Mouse (Mus musculus) stomach, embryonic 16.5 days (tissue): Measurements from ENCODE around the gene Fnip2. TPM values are rescaled to one million over a fixed set of nuclear protein-coding genes. Genes with fewer than 3 reads are reported as not detected.

Experiments
- ATAC-seq: fragments of 200-750 bp; cut with Nextera tagmentation; 2 replicates; pipeline ENCODE4 v1.8.0; 2017; ENCODE audit warnings: moderate number of reproducible peaks, moderate TSS enrichment; ENCODE audit not compliant: insufficient read depth, low FRiP score
- H3K27ac ChIP-seq: fragments of 300-500 bp; sonication (generic); 2 replicates; pipeline ENCODE4 v1.5.1; 2014; ENCODE audit warnings: low read length
- H3K27me3 ChIP-seq: fragments of 300-500 bp; sonication (generic); 2 replicates; pipeline ENCODE4 v1.6.1; 2014; ENCODE audit warnings: low read length, control low read depth, mixed read lengths; ENCODE audit not compliant: control insufficient read depth, insufficient read depth
- H3K36me3 ChIP-seq: fragments of 300-500 bp; sonication (generic); 2 replicates; pipeline ENCODE4 v1.6.1; 2014; ENCODE audit warnings: low read length; ENCODE audit not compliant: control insufficient read depth, insufficient read depth
- H3K4me1 ChIP-seq: fragments of 300-500 bp; sonication (generic); 2 replicates; pipeline ENCODE4 v1.6.1; 2014; ENCODE audit warnings: low read length, control low read depth, mixed read lengths; ENCODE audit not compliant: control insufficient read depth, insufficient read depth
- H3K4me2 ChIP-seq: fragments of 300-500 bp; sonication (generic); 2 replicates; pipeline ENCODE4 v1.6.1; 2014; ENCODE audit warnings: low read depth, low read length, mixed read lengths
- H3K4me3 ChIP-seq: fragments of 300-500 bp; sonication (generic); replicated peaks from 2 replicates; pipeline ENCODE4 v1.5.1; 2014; ENCODE audit warnings: mild to moderate bottlenecking, low read length
- H3K9ac ChIP-seq: fragments of 300-500 bp; sonication (generic); 2 replicates; pipeline ENCODE4 v1.6.1; 2014; ENCODE audit warnings: low read length
- H3K9me3 ChIP-seq: fragments of 300-500 bp; sonication (generic); replicated peaks from 2 replicates; pipeline ENCODE4 v1.6.1; 2016; ENCODE audit warnings: low read length, control low read depth; ENCODE audit not compliant: control insufficient read depth
- WGBS: fragments of 180-500 bp; shearing (Covaris S2); extraction: QIAGEN DNeasy Blood & Tissue Kit; methylation state at CpG from one replicate; pipeline ENCODE4 v1.1.7; 2014; 5-methylcytosine and 5-hydroxymethylcytosine counted together
- polyA plus RNA-seq: library from polyadenylated mRNA; unstranded; fragments of >200 nt; fragmentation: Nextera tagmentation; extraction: Ambion mirVana; gene quantifications from 2 replicates; pipeline ENCODE4 v1.2.1, GENCODE M21; 2015

The Fnip2 gene
- polyA plus RNA-seq, 1 experiment from 2014 or later, result 3.8 TPM

DNA sequence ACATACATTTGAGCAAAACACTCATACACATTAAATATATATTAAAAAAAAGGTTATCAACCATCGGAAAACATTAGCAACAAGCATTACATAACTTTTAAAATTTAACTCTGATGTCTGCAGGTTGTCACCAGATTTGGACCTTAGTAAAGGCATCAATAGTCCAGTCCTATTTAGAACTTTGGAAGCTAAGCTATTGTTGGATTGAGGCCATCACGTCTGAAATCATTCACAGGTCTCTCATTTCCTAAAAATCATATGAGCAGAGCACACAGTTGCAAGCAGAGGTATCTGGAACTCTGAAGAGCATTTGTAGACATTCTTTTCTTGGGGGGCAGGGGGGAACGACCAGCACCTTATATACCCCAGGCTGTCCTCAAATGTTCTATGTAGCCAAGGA, 28.5 kb downstream of the Fnip2 start:
- no peak for ATAC-seq
- H3K9me3 ChIP-seq, result no peaks in the 10 kb centered on the region
- no peaks in the 10 kb centered on the region for H3K27me3 ChIP-seq
- no peak overlapping the region for H3K27ac ChIP-seq
- H3K4me1 ChIP-seq, result peaks cover 4% of the 10 kb centered on the region; the same call in 1 of the 2 replicates
- no peaks in the 10 kb centered on the region for H3K36me3 ChIP-seq
- WGBS, result 85% methylated on average over 3 of the region's 3 CpGs
- H3K9ac ChIP-seq, result no peak overlapping the region
- H3K4me2 ChIP-seq, result no peak overlapping the region
- no peak overlapping the region for H3K4me3 ChIP-seq

DNA sequence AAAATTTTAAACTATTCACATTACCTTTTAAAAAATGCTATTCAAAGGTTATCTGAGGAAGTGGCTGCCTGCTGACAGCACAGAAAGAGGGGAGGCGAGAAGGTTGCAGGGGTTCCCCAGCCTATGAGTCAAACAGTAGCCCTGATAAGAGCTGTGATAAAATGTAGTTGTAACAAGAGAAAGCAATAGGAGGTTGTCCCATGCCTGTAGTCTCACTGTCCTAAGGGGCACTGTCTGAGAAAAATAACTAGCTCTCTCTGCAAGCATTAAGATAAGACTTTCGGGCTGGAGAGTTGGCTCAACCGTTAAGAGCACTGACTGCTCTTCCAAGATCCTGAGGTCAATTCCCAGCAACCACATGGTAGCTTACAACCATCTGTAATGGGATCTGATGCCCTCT, 29.3 kb downstream of the Fnip2 start:
- Histone ChIP-seq H3K4me1 (peaks cover 4% of the 10 kb centered on the region; the same call in 1 of the 2 replicates), H3K4me2 (no peak overlapping the region), H3K27ac (no peak overlapping the region), H3K9ac (no peak overlapping the region), H3K4me3 (no peak overlapping the region), H3K9me3 (no peaks in the 10 kb centered on the region), H3K27me3 (no peaks in the 10 kb centered on the region), H3K36me3 (no peaks in the 10 kb centered on the region)
- 58% methylated on average over 3 of the region's 3 CpGs for WGBS
- 0 out of 2 replicates have a peak, but pooled peaks have one; percentile 33 for ATAC-seq

GRCm38 (mm10) chr3:79537626-79538203, 29.9 kb downstream of the Fnip2 start:
- H3K9me3 ChIP-seq, result no peaks in the 10 kb centered on the region
- ATAC-seq, result peak; percentile 37; the same call in 1 of the 2 replicates
- H3K9ac ChIP-seq, result no peak overlapping the region
- no peak overlapping the region for H3K27ac ChIP-seq
- 73% methylated on average over 3 of the region's 3 CpGs for WGBS
- no peak overlapping the region for H3K4me3 ChIP-seq
- H3K4me2 ChIP-seq, result no peak overlapping the region
- H3K4me1 ChIP-seq, result peaks cover 2% of the 10 kb centered on the region; the same call in 1 of the 2 replicates
- H3K27me3 ChIP-seq, result no peaks in the 10 kb centered on the region
- no peaks in the 10 kb centered on the region for H3K36me3 ChIP-seq

DNA sequence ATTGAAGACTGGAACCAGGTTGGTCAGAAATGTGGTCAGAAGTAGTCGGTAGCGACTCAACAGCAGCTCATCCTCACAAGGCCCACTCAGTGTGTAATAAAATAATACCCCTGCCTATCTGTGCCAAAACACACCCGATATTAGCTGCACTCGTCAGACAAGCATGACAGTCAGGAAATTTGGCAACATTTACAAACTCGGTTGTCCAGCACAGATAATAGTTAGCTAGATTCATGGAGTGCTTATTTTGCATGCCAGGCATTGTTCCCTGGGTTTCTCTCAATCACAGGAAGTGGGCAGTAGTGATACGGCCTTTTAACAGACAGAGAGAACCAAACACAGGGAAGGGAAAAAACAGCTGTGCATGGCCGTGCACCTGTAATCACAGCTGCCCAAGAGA, 30.6 kb downstream of the Fnip2 start:
- 73% methylated on average over 7 of the region's 7 CpGs for WGBS
- Histone ChIP-seq H3K27ac (no peak overlapping the region), H3K4me3 (no peak overlapping the region), H3K9me3 (no peaks in the 10 kb centered on the region), H3K36me3 (no peaks in the 10 kb centered on the region), H3K4me1 (peaks cover 3% of the 10 kb centered on the region; the same call in 1 of the 2 replicates), H3K4me2 (no peak overlapping the region), H3K27me3 (no peaks in the 10 kb centered on the region), H3K9ac (no peak overlapping the region)
- ATAC-seq, result no peak

- H3K9me3 ChIP-seq, result no peaks in the 10 kb centered on the region
- no peaks in the 10 kb centered on the region for H3K36me3 ChIP-seq
- H3K4me2 ChIP-seq, result no peak overlapping the region
- no peaks in the 10 kb centered on the region for H3K27me3 ChIP-seq
- peak; percentile 80 for ATAC-seq
- H3K4me1 ChIP-seq, result peaks cover 23% of the 10 kb centered on the region
- H3K4me3 ChIP-seq, result no peak overlapping the region
- 32% methylated on average over 9 of the region's 9 CpGs for WGBS
- peak overlapping the region; percentile 59 for H3K27ac ChIP-seq
- no peak overlapping the region for H3K9ac ChIP-seq
Observed at GRCm38 (mm10) chr3:79531581-79532271, 35.9 kb downstream of the Fnip2 start.

GRCm38 (mm10) chr3:79529499-79530096, 38.0 kb downstream of the Fnip2 start:
- Histone ChIP-seq H3K36me3 (no peaks in the 10 kb centered on the region), H3K4me3 (no peak overlapping the region), H3K9ac (no peak overlapping the region), H3K27ac (no peak overlapping the region), H3K4me1 (peaks cover 29% of the 10 kb centered on the region), H3K4me2 (no peak overlapping the region), H3K27me3 (no peaks in the 10 kb centered on the region), H3K9me3 (no peaks in the 10 kb centered on the region)
- ATAC-seq, result no peak
- WGBS, result 66% methylated on average over 6 of the region's 6 CpGs

- H3K27ac ChIP-seq, result no peak overlapping the region; the same call in 1 of the 2 replicates
- ATAC-seq, result no peak
- H3K4me3 ChIP-seq, result no peak overlapping the region
- no peaks in the 10 kb centered on the region for H3K9me3 ChIP-seq
- no peaks in the 10 kb centered on the region for H3K27me3 ChIP-seq
- H3K4me2 ChIP-seq, result no peak overlapping the region
- peaks cover 32% of the 10 kb centered on the region for H3K4me1 ChIP-seq
- no peak overlapping the region for H3K9ac ChIP-seq
- no peaks in the 10 kb centered on the region for H3K36me3 ChIP-seq
- WGBS, result 44% methylated on average over 8 of the region's 8 CpGs
Observed at GRCm38 (mm10) chr3:79528451-79528850, 39.1 kb downstream of the Fnip2 start.

DNA sequence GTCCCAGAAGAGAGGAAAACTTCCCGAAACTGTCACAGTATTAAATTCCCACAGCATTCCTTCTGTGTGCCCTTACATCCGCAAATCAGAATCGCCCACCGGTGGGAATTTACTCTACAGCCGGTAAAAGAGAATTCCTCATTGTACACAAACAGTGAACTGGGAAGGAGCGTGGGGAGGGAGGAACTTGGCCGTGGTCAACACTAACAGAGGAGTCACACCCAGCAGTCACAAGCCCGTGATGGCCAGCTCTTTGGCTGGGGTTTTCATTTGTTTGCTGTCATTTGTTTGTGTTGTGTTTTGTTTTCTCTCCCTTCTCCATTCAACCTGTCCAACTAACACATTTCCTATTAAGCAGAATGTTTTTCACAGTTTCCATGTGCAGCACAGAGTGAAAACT, 39.7 kb downstream of the Fnip2 start:
- Histone ChIP-seq H3K27me3 (no peaks in the 10 kb centered on the region), H3K27ac (no peak overlapping the region), H3K4me1 (peaks cover 35% of the 10 kb centered on the region), H3K9me3 (no peaks in the 10 kb centered on the region), H3K4me3 (no peak overlapping the region), H3K4me2 (no peak overlapping the region), H3K36me3 (no peaks in the 10 kb centered on the region), H3K9ac (no peak overlapping the region)
- 38% methylated on average over 8 of the region's 8 CpGs for WGBS
- no peak for ATAC-seq

GRCm38 (mm10) chr3:79527521-79527920, 40.1 kb downstream of the Fnip2 start:
- H3K9ac ChIP-seq, result no peak overlapping the region
- no peak for ATAC-seq
- no peak overlapping the region for H3K4me2 ChIP-seq
- 85% methylated on average over 3 of the region's 3 CpGs for WGBS
- H3K4me1 ChIP-seq, result peaks cover 35% of the 10 kb centered on the region
- no peaks in the 10 kb centered on the region for H3K36me3 ChIP-seq
- no peaks in the 10 kb centered on the region for H3K27me3 ChIP-seq
- no peaks in the 10 kb centered on the region for H3K9me3 ChIP-seq
- no peak overlapping the region for H3K27ac ChIP-seq
- no peak overlapping the region for H3K4me3 ChIP-seq
